ENCODE assay signal across 12 mouse cellular contexts in the genomic region with DNA sequence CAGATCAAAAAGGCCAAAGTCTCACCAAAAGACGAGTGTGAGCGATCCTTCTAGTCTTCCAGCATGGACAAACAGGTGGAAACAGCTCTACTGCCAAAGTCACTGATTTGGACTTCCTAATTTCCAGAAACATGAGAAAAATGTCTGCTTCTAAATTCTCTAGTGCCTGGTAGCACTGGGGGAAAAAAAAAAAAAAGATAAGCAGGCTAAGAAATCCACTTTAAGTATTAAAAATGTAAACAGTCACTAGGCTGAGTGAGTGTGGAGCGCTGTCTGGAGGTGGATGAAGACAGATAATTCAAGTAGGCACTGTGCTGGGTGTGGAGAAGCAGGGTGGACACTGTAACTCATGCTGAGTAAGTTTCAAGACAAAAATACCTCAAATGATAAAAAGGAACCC.
"Had no signal": no experiment of that assay in that cellular context is flagged by ENCODE, and none has a peak within 500 bp of the region (broad histone marks: within the 10 kb centered on the region; RNA-seq: fewer than 3 reads in every experiment).

No protein-coding gene starts in this region.

- H3K27ac ChIP-seq: kidney, embryonic 15.5 days; limb, embryonic 15.5 days; liver, embryonic 12.5 days; midbrain, embryonic 13.5 days; stomach, postnatal 0 days had no signal

- H3K27me3 ChIP-seq: kidney, embryonic 15.5 days; limb, embryonic 15.5 days; liver, embryonic 12.5 days; midbrain, embryonic 13.5 days had no signal

- H3K4me2 ChIP-seq: kidney, embryonic 15.5 days; limb, embryonic 15.5 days; liver, embryonic 12.5 days; lung, embryonic 14.5 days; midbrain, embryonic 13.5 days had no signal

- ATAC-seq: liver, embryonic 12.5 days; midbrain, embryonic 13.5 days had no signal

- H3K4me3 ChIP-seq: kidney, embryonic 15.5 days; limb, embryonic 15.5 days; liver, embryonic 12.5 days; midbrain, embryonic 13.5 days had no signal

- H3K36me3 ChIP-seq: kidney, embryonic 15.5 days; limb, embryonic 15.5 days; midbrain, embryonic 13.5 days had no signal

- H3K9me3 ChIP-seq: kidney, embryonic 15.5 days; limb, embryonic 15.5 days; liver, embryonic 12.5 days; midbrain, embryonic 13.5 days had no signal

- H3K9ac ChIP-seq: kidney, embryonic 15.5 days; limb, embryonic 15.5 days; liver, embryonic 12.5 days; lung, embryonic 14.5 days; midbrain, embryonic 13.5 days had no signal

- DNase-seq: kidney, adult 2 months; kidney, postnatal 14 days; layer of hippocampus, adult 9-11 months; layer of hippocampus, postnatal 36 days; lung, embryonic 14.5 days; retina, postnatal 1 day; thymus, postnatal 4 days had no signal
